Mouse (Mus musculus) limb, embryonic 11.5 days (tissue): ENCODE results near the gene Gucy2g. TPM values are rescaled to one million over a fixed set of nuclear protein-coding genes. Genes with fewer than 3 reads are reported as not detected.

Experiments used
- ATAC-seq: fragments of 200-750 bp; cut with Nextera tagmentation; 2 replicates; pipeline ENCODE4 v1.8.0; 2017; ENCODE audit warnings: low read depth; ENCODE audit not compliant: insufficient number of reproducible peaks, low FRiP score, low TSS enrichment
- DNase-seq: peaks from one replicate; pipeline ENCODE4 v3.0.0-alpha.2; 2015; ENCODE audit warnings: low spot score
- H3K27ac ChIP-seq: fragments of 300-500 bp; sonication (generic); replicated peaks from 2 replicates; pipeline ENCODE4 v1.5.1; 2014; ENCODE audit warnings: low read depth, mild to moderate bottlenecking, low read length
- H3K27me3 ChIP-seq: fragments of 300-500 bp; sonication (generic); 2 replicates; pipeline ENCODE4 v1.6.1; 2014; ENCODE audit warnings: mild to moderate bottlenecking, low read length, mixed read lengths; ENCODE audit not compliant: control insufficient read depth, insufficient read depth
- H3K36me3 ChIP-seq: fragments of 300-500 bp; sonication (generic); 2 replicates; pipeline ENCODE4 v1.6.1; 2014; ENCODE audit warnings: mild to moderate bottlenecking, low read length, moderate library complexity, mixed read lengths; ENCODE audit not compliant: control insufficient read depth, insufficient read depth
- H3K4me1 ChIP-seq: fragments of 300-500 bp; sonication (generic); 2 replicates; pipeline ENCODE4 v1.6.1; 2014; ENCODE audit warnings: low read length, mixed read lengths; ENCODE audit not compliant: control insufficient read depth, insufficient read depth
- H3K4me2 ChIP-seq: fragments of 300-500 bp; sonication (generic); 2 replicates; pipeline ENCODE4 v1.6.1; 2014; ENCODE audit warnings: low read depth, mild to moderate bottlenecking, moderate library complexity; ENCODE audit not compliant: severe bottlenecking
- H3K4me3 ChIP-seq: fragments of 300-500 bp; sonication (generic); 2 replicates; pipeline ENCODE4 v1.5.1; 2014; ENCODE audit warnings: low read depth, low read length
- H3K9ac ChIP-seq: fragments of 300-500 bp; sonication (generic); 2 replicates; pipeline ENCODE4 v1.6.1; 2014; ENCODE audit warnings: mild to moderate bottlenecking, low read length
- H3K9me3 ChIP-seq: fragments of 300-500 bp; sonication (generic); 2 replicates; pipeline ENCODE4 v1.6.1; 2016; ENCODE audit warnings: low read length; ENCODE audit not compliant: control insufficient read depth
- WGBS: fragments of 180-500 bp; shearing (Covaris S2); extraction: QIAGEN DNeasy Blood & Tissue Kit; methylation state at CpG from one replicate; pipeline ENCODE4 v1.1.7; 2014; 5-methylcytosine and 5-hydroxymethylcytosine counted together
- polyA plus RNA-seq: library from polyadenylated mRNA; unstranded; fragments of >200 nt; fragmentation: Nextera tagmentation; extraction: Ambion mirVana; gene quantifications from 2 replicates; pipeline ENCODE4 v1.2.1, GENCODE M21; 2014

The Gucy2g gene
- polyA plus RNA-seq, 1 experiment from 2014 or later, result not detected

- no peak for ATAC-seq
- 78% methylated on average over 5 of the region's 5 CpGs for WGBS
- H3K27ac ChIP-seq, result no peak overlapping the region
Observed at GRCm38 (mm10) chr19:55236564-55236963, 4.5 kb downstream of the Gucy2g start.

GRCm38 (mm10) chr19:55236026-55236425 lies 5.0 kb downstream of the Gucy2g start:
- Histone ChIP-seq H3K27ac (no peak overlapping the region), H3K27me3 (no peaks in the 10 kb centered on the region), H3K4me3 (no peak overlapping the region), H3K9ac (no peak overlapping the region), H3K4me1 (no peaks in the 10 kb centered on the region), H3K4me2 (no peak overlapping the region), H3K9me3 (no peaks in the 10 kb centered on the region), H3K36me3 (no peaks in the 10 kb centered on the region)
- WGBS, result 31% methylated on average over 2 of the region's 2 CpGs
- DNase-seq (no peak), ATAC-seq (no peak)

More at GRCm38 (mm10) chr19:55236564-55236963, 4.5 kb downstream of the Gucy2g start:
- Histone ChIP-seq H3K4me1 (no peaks in the 10 kb centered on the region), H3K4me2 (no peak overlapping the region), H3K36me3 (no peaks in the 10 kb centered on the region), H3K27me3 (no peaks in the 10 kb centered on the region), H3K9ac (no peak overlapping the region), H3K4me3 (no peak overlapping the region), H3K9me3 (no peaks in the 10 kb centered on the region)
- no peak for DNase-seq

- no peak for DNase-seq
- H3K4me3 ChIP-seq, result no peak overlapping the region
- no peak for ATAC-seq
- H3K4me2 ChIP-seq, result no peak overlapping the region
- H3K27ac ChIP-seq, result no peak overlapping the region
- no peak overlapping the region for H3K9ac ChIP-seq
- H3K27me3 ChIP-seq, result no peaks in the 10 kb centered on the region
- H3K36me3 ChIP-seq, result no peaks in the 10 kb centered on the region
- 81% methylated on average over 8 of the region's 8 CpGs for WGBS
- H3K9me3 ChIP-seq, result no peaks in the 10 kb centered on the region
- H3K4me1 ChIP-seq, result no peaks in the 10 kb centered on the region
Observed at GRCm38 (mm10) chr19:55232136-55232535, 8.9 kb downstream of the Gucy2g start.

- no peaks in the 10 kb centered on the region for H3K36me3 ChIP-seq
- H3K27ac ChIP-seq, result no peak overlapping the region
- no peak for DNase-seq
- H3K9me3 ChIP-seq, result no peaks in the 10 kb centered on the region
- no peaks in the 10 kb centered on the region for H3K4me1 ChIP-seq
- ATAC-seq, result no peak
- 87% methylated on average over 10 of the region's 10 CpGs for WGBS
- H3K9ac ChIP-seq, result no peak overlapping the region
- no peak overlapping the region for H3K4me2 ChIP-seq
- no peaks in the 10 kb centered on the region for H3K27me3 ChIP-seq
- H3K4me3 ChIP-seq, result no peak overlapping the region
Observed at GRCm38 (mm10) chr19:55231081-55231480, 10.0 kb downstream of the Gucy2g start.

GRCm38 (mm10) chr19:55227135-55227534 lies 13.9 kb downstream of the Gucy2g start:
- Histone ChIP-seq H3K4me1 (no peaks in the 10 kb centered on the region), H3K9ac (no peak overlapping the region), H3K36me3 (no peaks in the 10 kb centered on the region), H3K27ac (no peak overlapping the region), H3K27me3 (no peaks in the 10 kb centered on the region), H3K4me3 (no peak overlapping the region), H3K4me2 (no peak overlapping the region), H3K9me3 (no peaks in the 10 kb centered on the region)
- 81% methylated on average over 7 of the region's 7 CpGs for WGBS
- ATAC-seq (no peak), DNase-seq (no peak)

GRCm38 (mm10) chr19:55226621-55227020 lies 14.4 kb downstream of the Gucy2g start:
- no peaks in the 10 kb centered on the region for H3K36me3 ChIP-seq
- H3K9ac ChIP-seq, result no peak overlapping the region
- WGBS, result 76% methylated on average over 5 of the region's 5 CpGs
- no peaks in the 10 kb centered on the region for H3K9me3 ChIP-seq
- no peak overlapping the region for H3K4me3 ChIP-seq
- no peak for ATAC-seq
- no peak overlapping the region for H3K4me2 ChIP-seq
- H3K4me1 ChIP-seq, result no peaks in the 10 kb centered on the region
- H3K27me3 ChIP-seq, result no peaks in the 10 kb centered on the region
- DNase-seq, result no peak
- H3K27ac ChIP-seq, result no peak overlapping the region

GRCm38 (mm10) chr19:55222268-55222667 lies 18.8 kb downstream of the Gucy2g start:
- Histone ChIP-seq H3K36me3 (no peaks in the 10 kb centered on the region), H3K4me1 (0 out of 2 replicates have a peak, but pooled peaks cover 4% of the 10 kb centered on the region), H3K27me3 (no peaks in the 10 kb centered on the region), H3K9ac (no peak overlapping the region), H3K9me3 (no peaks in the 10 kb centered on the region), H3K4me2 (no peak overlapping the region), H3K27ac (no peak overlapping the region), H3K4me3 (no peak overlapping the region)
- 87% methylated on average over 9 of the region's 9 CpGs for WGBS
- DNase-seq, result no peak
- no peak for ATAC-seq

- H3K9me3 ChIP-seq, result no peaks in the 10 kb centered on the region
- 94% methylated on average over 6 of the region's 6 CpGs for WGBS
- H3K27ac ChIP-seq, result no peak overlapping the region
- H3K27me3 ChIP-seq, result no peaks in the 10 kb centered on the region
- no peak overlapping the region for H3K4me2 ChIP-seq
- 0 out of 2 replicates have a peak, but pooled peaks cover 4% of the 10 kb centered on the region for H3K4me1 ChIP-seq
- ATAC-seq (no peak), DNase-seq (no peak)
- H3K36me3 ChIP-seq, result no peaks in the 10 kb centered on the region
- no peak overlapping the region for H3K9ac ChIP-seq
- no peak overlapping the region for H3K4me3 ChIP-seq
Observed at GRCm38 (mm10) chr19:55221208-55221607, 19.8 kb downstream of the Gucy2g start.

GRCm38 (mm10) chr19:55219359-55219758 lies 21.7 kb downstream of the Gucy2g start:
- WGBS, result 81% methylated on average over 8 of the region's 8 CpGs

More at GRCm38 (mm10) chr19:55219359-55219758, 21.7 kb downstream of the Gucy2g start:
- no peak overlapping the region for H3K4me3 ChIP-seq
- no peak for DNase-seq
- 0 out of 2 replicates have a peak, but pooled peaks cover 4% of the 10 kb centered on the region for H3K4me1 ChIP-seq
- H3K27ac ChIP-seq, result no peak overlapping the region
- H3K36me3 ChIP-seq, result no peaks in the 10 kb centered on the region
- H3K9me3 ChIP-seq, result no peaks in the 10 kb centered on the region
- H3K9ac ChIP-seq, result no peak overlapping the region
- no peak overlapping the region for H3K4me2 ChIP-seq
- no peak for ATAC-seq
- H3K27me3 ChIP-seq, result no peaks in the 10 kb centered on the region
